Mouse (Mus musculus) MEL (cell line): ENCODE data around the gene Mark2. TPM values are rescaled to one million over a fixed set of nuclear protein-coding genes. Genes with fewer than 3 reads are reported as not detected.

Experiments used
- DNase-seq: peaks from one replicate; pipeline ENCODE4 v3.0.0; 2011; ENCODE audit warnings: low read depth, low spot score
- H3K27ac ChIP-seq: 2 replicates; pipeline ENCODE4 v1.5.1; 2012; ENCODE audit warnings: low read depth, mild to moderate bottlenecking, control low read depth, low read length, moderate library complexity; ENCODE audit not compliant: control insufficient read depth
- H3K27me3 ChIP-seq, 2 experiments: fragments of 150-350 bp in 1 of 2; sonication (generic) in 1 of 2; 2 replicates each; pipeline ENCODE4 v1.6.1; 2012; ENCODE audit warnings: low read length in 2 of 2, mild to moderate bottlenecking in 2 of 2, improper control_type of control experiment in 1 of 2, moderate library complexity in 1 of 2; ENCODE audit not compliant: insufficient read depth in 2 of 2, control insufficient read depth in 1 of 2
- H3K36me3 ChIP-seq, 2 experiments: 2 replicates each; pipeline ENCODE4 v1.6.1; 2012 to 2014; ENCODE audit warnings: low read length in 2 of 2, improper control_type of control experiment in 1 of 2, inconsistent platforms in 1 of 2, mild to moderate bottlenecking in 1 of 2; ENCODE audit not compliant: insufficient read depth in 2 of 2, control insufficient read depth in 1 of 2
- H3K4me1 ChIP-seq, 2 experiments: fragments of 150-350 bp in 1 of 2; sonication (generic) in 1 of 2; 2 replicates each; pipeline ENCODE4 v1.6.1; 2012; ENCODE audit warnings: low read length in 2 of 2, improper control_type of control experiment in 1 of 2, mild to moderate bottlenecking in 1 of 2; ENCODE audit not compliant: insufficient read depth in 2 of 2, control insufficient read depth in 1 of 2
- H3K4me3 ChIP-seq, 2 experiments: fragments of 150-350 bp in 1 of 2; sonication (generic) in 1 of 2; 2 replicates each; pipeline ENCODE4 v1.5.1; 2012; ENCODE audit warnings: low read depth in 2 of 2, low read length in 2 of 2, mild to moderate bottlenecking in 2 of 2, moderate library complexity in 2 of 2, control low read depth in 1 of 2, improper control_type of control experiment in 1 of 2; ENCODE audit not compliant: control insufficient read depth in 1 of 2, insufficient read depth in 1 of 2
- H3K79me2 ChIP-seq: 2 replicates; pipeline ENCODE4 v1.6.1; 2012; ENCODE audit warnings: mild to moderate bottlenecking, low read length, moderate library complexity; ENCODE audit not compliant: control insufficient read depth, poor library complexity, insufficient read depth
- H3K9ac ChIP-seq: 2 replicates; pipeline ENCODE4 v1.6.1; 2012; ENCODE audit warnings: low read depth, mild to moderate bottlenecking, control low read depth, low read length, moderate library complexity; ENCODE audit not compliant: control insufficient read depth, poor library complexity, severe bottlenecking
- H3K9me3 ChIP-seq: fragments of 150-350 bp; sonication (generic); replicated peaks from 2 replicates; pipeline ENCODE4 v1.6.1; 2012; ENCODE audit warnings: mild to moderate bottlenecking, low read length, improper control_type of control experiment, moderate library complexity; ENCODE audit not compliant: insufficient read depth
- BHLHE40 ChIP-seq: IDR thresholded peaks from 2 replicates; pipeline ENCODE4 v1.6.1; 2012; ENCODE audit warnings: low read depth, mild to moderate bottlenecking, inconsistent platforms, low read length, improper control_type of control experiment, borderline replicate concordance
- EP300 ChIP-seq, 2 experiments: IDR thresholded peaks; 2 replicates each; pipeline ENCODE4 v1.6.1; 2011; ENCODE audit warnings: improper control_type of control experiment in 2 of 2, low read length in 2 of 2, low read depth in 1 of 2, mild to moderate bottlenecking in 1 of 2
- ETS1 ChIP-seq: IDR thresholded peaks from 2 replicates; pipeline ENCODE4 v1.6.1; 2012; ENCODE audit warnings: low read depth, mild to moderate bottlenecking, inconsistent platforms, low read length, improper control_type of control experiment, moderate library complexity
- GATA1 ChIP-seq: IDR thresholded peaks from 2 replicates; pipeline ENCODE4 v1.6.1; 2011; ENCODE audit warnings: low read depth, low read length, improper control_type of control experiment
- JUND ChIP-seq: IDR thresholded peaks from 2 replicates; pipeline ENCODE4 v1.6.1; 2011; ENCODE audit warnings: low read depth, mild to moderate bottlenecking, improper control_type of control experiment, low read length
- KAT2A ChIP-seq: conservative IDR thresholded peaks from 2 replicates; pipeline ENCODE4 v1.6.1; 2012; ENCODE audit warnings: low read depth, low read length, improper control_type of control experiment, inconsistent platforms
- MAX ChIP-seq: IDR thresholded peaks from 2 replicates; pipeline ENCODE4 v1.6.1; 2011; ENCODE audit warnings: low read length, improper control_type of control experiment
- MAZ ChIP-seq: IDR thresholded peaks from 2 replicates; pipeline ENCODE4 v1.6.1; 2012; ENCODE audit warnings: low read depth, mild to moderate bottlenecking, inconsistent platforms, low read length, improper control_type of control experiment
- MEF2A ChIP-seq: IDR thresholded peaks from 2 replicates; pipeline ENCODE4 v1.6.1; 2014; ENCODE audit warnings: low read depth, mild to moderate bottlenecking, inconsistent platforms, low read length, improper control_type of control experiment; ENCODE audit not compliant: poor library complexity, insufficient replicate concordance, severe bottlenecking; ENCODE audit errors: extremely low read depth
- MXI1 ChIP-seq: IDR thresholded peaks from 2 replicates; pipeline ENCODE4 v1.6.1; 2011; ENCODE audit warnings: mild to moderate bottlenecking, low read depth, low read length, improper control_type of control experiment
- MYB ChIP-seq: IDR thresholded peaks from 2 replicates; pipeline ENCODE4 v1.6.1; 2011; ENCODE audit warnings: mild to moderate bottlenecking, low read depth, low read length, improper control_type of control experiment
- MYC ChIP-seq: IDR thresholded peaks from 2 replicates; pipeline ENCODE4 v1.6.1; 2011; ENCODE audit warnings: low read depth, mild to moderate bottlenecking, low read length, improper control_type of control experiment, moderate library complexity
- NRF1 ChIP-seq: IDR thresholded peaks from 2 replicates; pipeline ENCODE4 v1.6.1; 2014; ENCODE audit warnings: low read depth, mild to moderate bottlenecking, inconsistent platforms, low read length, improper control_type of control experiment, moderate library complexity; ENCODE audit not compliant: poor library complexity, insufficient read depth, severe bottlenecking
- POLR2A ChIP-seq, 2 experiments: IDR thresholded peaks; 2 replicates each; pipeline ENCODE4 v1.6.1; 2011 to 2012; ENCODE audit warnings: low read length in 2 of 2, mild to moderate bottlenecking in 2 of 2, control low read depth in 1 of 2, improper control_type of control experiment in 1 of 2, low read depth in 1 of 2, moderate library complexity in 1 of 2; ENCODE audit not compliant: control insufficient read depth in 1 of 2, insufficient read depth in 1 of 2, poor library complexity in 1 of 2
- POLR2AphosphoS5 ChIP-seq: IDR thresholded peaks from 2 replicates; pipeline ENCODE4 v1.6.1; 2012; ENCODE audit warnings: low read depth, borderline replicate concordance, mild to moderate bottlenecking, inconsistent platforms, low read length, moderate library complexity, mixed read lengths
- RAD21 ChIP-seq: IDR thresholded peaks from 2 replicates; pipeline ENCODE4 v1.6.1; 2011; ENCODE audit warnings: mild to moderate bottlenecking, low read depth, low read length, improper control_type of control experiment
- RCOR1 ChIP-seq: IDR thresholded peaks from 2 replicates; pipeline ENCODE4 v1.6.1; 2012; ENCODE audit warnings: low read depth, mild to moderate bottlenecking, inconsistent platforms, low read length, improper control_type of control experiment
- SIN3A ChIP-seq: IDR thresholded peaks from 2 replicates; pipeline ENCODE4 v1.6.1; 2012; ENCODE audit warnings: low read length, improper control_type of control experiment, inconsistent platforms
- TBP ChIP-seq: IDR thresholded peaks from 2 replicates; pipeline ENCODE4 v1.8.0; 2011; ENCODE audit warnings: low read depth, low read length, improper control_type of control experiment
- TCF12 ChIP-seq: IDR thresholded peaks from 2 replicates; pipeline ENCODE4 v1.6.1; 2014; ENCODE audit warnings: low read depth, mild to moderate bottlenecking, inconsistent platforms, low read length, improper control_type of control experiment, moderate library complexity
- UBTF ChIP-seq: IDR thresholded peaks from 2 replicates; pipeline ENCODE4 v1.6.1; 2012; ENCODE audit warnings: low read depth, mild to moderate bottlenecking, inconsistent platforms, low read length, improper control_type of control experiment, moderate library complexity, borderline replicate concordance; ENCODE audit not compliant: insufficient read depth
- USF1 ChIP-seq: IDR thresholded peaks from 2 replicates; pipeline ENCODE4 v1.6.1; 2014; ENCODE audit warnings: low read depth, mild to moderate bottlenecking, inconsistent platforms, low read length, improper control_type of control experiment, moderate library complexity
- ZMIZ1 ChIP-seq: IDR thresholded peaks from 2 replicates; pipeline ENCODE4 v1.6.1; 2012; ENCODE audit warnings: low read depth, mild to moderate bottlenecking, inconsistent platforms, low read length, improper control_type of control experiment, moderate library complexity
- polyA plus RNA-seq, 2 experiments: library from polyadenylated mRNA; stranded (reverse) in 1 of 2; unstranded in 1 of 2; fragments of >175 nt in 1 of 2; fragments of >200 nt in 1 of 2; gene quantifications; 2 replicates each; pipeline versions ENCODE4 v1.2.1 to v1.2.4; 2012; ENCODE audit warnings: low replicate concordance in 2 of 2, low read depth in 1 of 2; ENCODE audit not compliant: insufficient read length in 2 of 2, insufficient read depth in 1 of 2, missing spikeins in 1 of 2
- total RNA-seq: library from RNA; depleted of rRNA; stranded (reverse); fragments of 300-350 nt; gene quantifications from 2 replicates; pipeline ENCODE4 v1.2.3, GENCODE M21; 2012

Mark2 gene
- total and polyA plus RNA-seq, 3 experiments = 36.1 to 72.4 TPM; not detected in 1

DNA sequence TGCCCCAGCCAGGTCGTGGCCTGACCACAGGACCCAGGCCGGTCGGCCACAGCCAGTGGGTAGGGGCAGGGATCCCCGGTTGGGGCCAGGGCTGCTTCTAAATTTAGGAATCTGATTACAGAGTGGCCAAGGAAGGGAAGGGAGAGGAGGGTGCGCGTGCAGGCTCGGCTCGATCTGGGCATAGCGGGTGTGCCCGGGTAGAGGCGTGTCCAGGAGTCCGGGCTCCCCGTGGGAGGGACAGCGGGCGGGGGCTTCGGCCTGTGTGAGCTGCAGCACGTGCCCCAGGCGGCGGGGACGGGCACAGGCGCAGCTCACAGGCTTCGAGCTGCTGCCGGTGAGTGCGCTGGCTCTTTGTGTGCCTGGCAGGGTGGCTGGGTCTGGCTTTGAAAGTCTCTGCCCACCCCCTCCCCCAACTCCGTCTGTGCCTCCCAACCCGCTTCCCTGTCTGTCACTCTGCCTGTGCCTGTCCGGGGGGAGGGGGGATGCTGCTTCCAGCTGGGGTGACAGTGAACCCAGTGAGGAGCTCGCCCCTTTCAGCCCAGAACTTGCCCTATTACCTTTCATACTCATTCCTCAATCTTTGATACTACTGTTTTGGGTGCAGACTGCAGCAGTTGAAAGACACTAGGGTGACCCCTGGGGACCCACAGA lies 74.4 kb downstream of the Mark2 start, which contains the start of gene Rcor2:
Gene Rcor2 (plus strand): TSS at position 235 of the 651 bp plus-strand sequence.
- Histone ChIP-seq H3K4me1 (peaks cover 0 to 29% of the 10 kb centered on the region in 2 experiments; a peak in 3 of 4 replicates), H3K36me3 (peaks cover 0 to 4% of the 10 kb centered on the region in 2 experiments; a peak in 1 of 4 replicates), H3K27ac (peak within 1 kb of the TSS; percentile 44), H3K79me2 (peaks cover 5% of the 10 kb centered on the region), H3K27me3 (no peaks in the 10 kb centered on the region), H3K9me3 (no peaks in the 10 kb centered on the region), H3K4me3 (peak within 1 kb of the TSS; percentile 80 to 92), H3K9ac (peak within 1 kb of the TSS; percentile 83)
- no peak for TF ChIP-seq MYB
- TF ChIP-seq ETS1 = no peak
- 0 out of 2 replicates have a peak, but pooled peaks have one; percentile 12 for TF ChIP-seq TBP
- 0 out of 2 replicates have a peak, but pooled peaks have one; percentile 20 for TF ChIP-seq MEF2A
- no peak for TF ChIP-seq EP300 (IDR thresholded peaks at IDR 0.05; ENCODE audit: low read depth in 1 of 2, low read length in 2 of 2)
- peak; percentile 31; the same call in 1 of the 2 replicates for TF ChIP-seq SIN3A
- TF ChIP-seq MYC = 0 out of 2 replicates have a peak, but pooled peaks have one; percentile 25
- TF ChIP-seq RAD21 = no peak
- TF ChIP-seq USF1 = peak; percentile 81
- peak; percentile 89 for TF ChIP-seq BHLHE40
- TF ChIP-seq MAX = peak; percentile 70; the same call in 1 of the 2 replicates
- no peak for TF ChIP-seq UBTF
- TF ChIP-seq ZMIZ1 = no peak
- TF ChIP-seq MXI1 = peak; percentile 77; the same call in 1 of the 2 replicates
- TF ChIP-seq TCF12 = 0 out of 2 replicates have a peak, but pooled peaks have one; percentile 13
- TF ChIP-seq RCOR1 = no peak
- TF ChIP-seq MAZ = peak; percentile 62; the same call in 1 of the 2 replicates
- TF ChIP-seq GATA1 = no peak
- DNase-seq = peak; percentile 73

DNA sequence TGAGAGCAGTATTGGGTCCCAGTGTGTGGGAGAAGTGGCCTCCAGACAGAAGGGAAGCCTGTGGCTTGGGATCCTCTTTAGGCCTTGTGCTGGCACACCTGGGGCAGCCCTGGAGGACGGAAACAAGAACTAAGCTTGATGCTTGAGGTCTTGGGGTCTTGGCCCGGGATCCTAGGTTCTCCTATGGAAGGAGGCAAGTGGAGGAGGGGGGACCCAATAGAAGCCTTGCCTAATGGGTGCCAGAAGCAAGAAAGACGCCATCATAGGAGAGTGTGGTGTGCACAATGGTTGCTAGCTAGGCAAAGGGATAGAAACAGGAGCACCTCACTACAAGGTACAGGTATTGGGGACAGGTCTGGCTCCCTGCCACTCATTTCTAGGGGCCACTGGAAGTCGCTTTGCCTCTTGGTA lies 75.2 kb downstream of the Mark2 start:
- Histone ChIP-seq H3K4me3 (peak overlapping the region; percentile 59 to 92), H3K79me2 (peaks cover 5% of the 10 kb centered on the region), H3K4me1 (peaks cover 0 to 29% of the 10 kb centered on the region in 2 experiments; a peak in 3 of 4 replicates), H3K27me3 (no peaks in the 10 kb centered on the region), H3K9ac (peak overlapping the region; percentile 71)
- no peak for TF ChIP-seq ZMIZ1
- peak; percentile 55 for TF ChIP-seq MAZ
- TF ChIP-seq NRF1 = no peak
- TF ChIP-seq KAT2A = no peak
- peak; percentile 14; the same call in 1 of the 2 replicates for TF ChIP-seq MXI1
- no peak for TF ChIP-seq RAD21
- TF ChIP-seq POLR2A (IDR thresholded peaks at IDR 0.05; ENCODE audit: control insufficient read depth in 1 of 2, insufficient read depth in 1 of 2, low read depth in 1 of 2, low read length in 2 of 2, poor library complexity in 1 of 2) = no peak
- no peak for TF ChIP-seq POLR2AphosphoS5
- TF ChIP-seq MYB = no peak
- no peak for TF ChIP-seq JUND
- TF ChIP-seq, all 39 proteins: peak for 2
- Histone ChIP-seq H3K9me3 (no peaks in the 10 kb centered on the region), H3K36me3 (peaks cover 0 to 4% of the 10 kb centered on the region in 2 experiments; a peak in 1 of 4 replicates), H3K27ac (peak overlapping the region; percentile 44)
- DNase-seq = peak; percentile 61
